Mouse (Mus musculus): Measurements from ENCODE around the gene Bhlha9. TPM values are rescaled to one million over a fixed set of nuclear protein-coding genes. Genes with fewer than 3 reads are reported as not detected.

Bhlha9 gene
- polyA plus RNA-seq, 1 experiment from 2014 or later = not detected

- H3K36me3 ChIP-seq (ENCODE audit: insufficient read depth, low read length) = no peaks in the 10 kb centered on the region
- no peak for ATAC-seq
- WGBS = 36% methylated on average over 4 of the region's 4 CpGs
- H3K9me3 ChIP-seq (ENCODE audit: low read length) = no peaks in the 10 kb centered on the region
- no peak overlapping the region for H3K9ac ChIP-seq (replicated peaks; ENCODE audit: low read depth)
- no peak for DNase-seq (ENCODE audit: low spot score)
- TF ChIP-seq EP300 (IDR thresholded peaks at IDR 0.05) (no peak), CTCF (IDR thresholded peaks at IDR 0.05) (no peak)
- H3K4me3 ChIP-seq (ENCODE audit: low read depth, low read length) = no peak overlapping the region
- no peak overlapping the region for H3K27ac ChIP-seq (ENCODE audit: low read length)
- H3K4me1 ChIP-seq (ENCODE audit: insufficient read depth, low read depth, low read length) = no peaks in the 10 kb centered on the region
- H3K27me3 ChIP-seq (replicated peaks; ENCODE audit: insufficient read depth, low read length) = no peaks in the 10 kb centered on the region
- H3K4me2 ChIP-seq (replicated peaks; ENCODE audit: low read depth, low read length) = no peak overlapping the region
These were observed 14.8 kb upstream of the Bhlha9 start for GRCm38 (mm10) chr11:76657450-76657970.

- no peak for ATAC-seq
- Histone ChIP-seq H3K27me3 (replicated peaks; ENCODE audit: insufficient read depth, low read length) (no peaks in the 10 kb centered on the region), H3K4me2 (replicated peaks; ENCODE audit: low read depth, low read length) (no peak overlapping the region), H3K27ac (ENCODE audit: low read length) (no peak overlapping the region), H3K9me3 (ENCODE audit: low read length) (no peaks in the 10 kb centered on the region), H3K4me3 (ENCODE audit: low read depth, low read length) (no peak overlapping the region), H3K9ac (replicated peaks; ENCODE audit: low read depth) (no peak overlapping the region), H3K4me1 (ENCODE audit: insufficient read depth, low read depth, low read length) (no peaks in the 10 kb centered on the region), H3K36me3 (ENCODE audit: insufficient read depth, low read length) (no peaks in the 10 kb centered on the region)
- 55% methylated on average over 14 of the region's 14 CpGs for WGBS
- DNase-seq (ENCODE audit: low spot score) = no peak
- TF ChIP-seq CTCF (IDR thresholded peaks at IDR 0.05) = no peak
- TF ChIP-seq EP300 (IDR thresholded peaks at IDR 0.05) = no peak
These were observed 12.9 kb upstream of the Bhlha9 start for GRCm38 (mm10) chr11:76659138-76659930.

DNA sequence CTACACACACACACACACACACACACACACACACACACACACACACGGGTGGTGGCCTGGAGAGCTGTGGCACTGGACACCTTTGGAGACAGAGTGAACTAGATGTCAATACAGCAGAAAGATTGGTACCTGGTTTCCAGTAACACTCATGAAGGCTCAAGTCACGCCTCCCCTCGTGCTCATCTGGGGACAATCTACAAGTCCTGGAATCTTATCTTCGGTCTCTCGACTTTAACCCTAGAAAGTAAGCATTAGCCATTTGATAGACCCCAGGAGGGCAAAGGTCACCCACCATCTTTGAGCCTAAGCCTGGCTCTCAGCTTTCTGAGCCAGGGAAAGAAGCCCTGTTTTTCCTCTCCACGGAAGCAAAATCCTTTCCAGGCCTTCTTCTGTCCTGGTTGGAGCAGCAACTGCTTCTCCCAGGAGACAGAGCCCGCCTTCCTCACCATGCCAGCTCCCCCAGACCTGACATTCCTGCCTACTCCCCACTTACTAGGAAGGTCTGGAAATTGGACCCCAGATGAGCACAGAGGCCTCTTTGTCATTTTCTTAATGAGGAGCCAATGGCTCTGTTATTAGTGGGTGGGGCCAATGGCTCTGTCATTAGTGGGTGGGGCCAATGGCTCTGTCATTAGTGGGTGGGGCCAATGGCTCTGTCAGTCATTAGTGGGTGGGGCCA is 10.3 kb upstream of the Bhlha9 start:
- Histone ChIP-seq H3K27ac (ENCODE audit: low read length) (no peak overlapping the region), H3K4me3 (ENCODE audit: low read depth, low read length) (no peak overlapping the region), H3K9ac (replicated peaks; ENCODE audit: low read depth) (no peak overlapping the region), H3K4me1 (ENCODE audit: insufficient read depth, low read depth, low read length) (peaks cover 4% of the 10 kb centered on the region), H3K36me3 (ENCODE audit: insufficient read depth, low read length) (no peaks in the 10 kb centered on the region), H3K4me2 (replicated peaks; ENCODE audit: low read depth, low read length) (no peak overlapping the region), H3K27me3 (replicated peaks; ENCODE audit: insufficient read depth, low read length) (peaks cover 19% of the 10 kb centered on the region; the same call in 1 of the 2 replicates), H3K9me3 (ENCODE audit: low read length) (no peaks in the 10 kb centered on the region)
- WGBS = 50% methylated on average over 6 of the region's 7 CpGs
- no peak for TF ChIP-seq CTCF (IDR thresholded peaks at IDR 0.05)
- no peak for TF ChIP-seq EP300 (IDR thresholded peaks at IDR 0.05)
- DNase-seq (ENCODE audit: low spot score) = no peak
- no peak for ATAC-seq

- H3K4me1 ChIP-seq (ENCODE audit: insufficient read depth, low read depth, low read length) = peaks cover 4% of the 10 kb centered on the region
- no peaks in the 10 kb centered on the region for H3K36me3 ChIP-seq (ENCODE audit: insufficient read depth, low read length)
- no peaks in the 10 kb centered on the region for H3K9me3 ChIP-seq (ENCODE audit: low read length)
- ATAC-seq (no peak), DNase-seq (ENCODE audit: low spot score) (no peak)
- H3K27me3 ChIP-seq (replicated peaks; ENCODE audit: insufficient read depth, low read length) = peaks cover 25% of the 10 kb centered on the region
- H3K27ac ChIP-seq (ENCODE audit: low read length) = no peak overlapping the region
- H3K4me2 ChIP-seq (replicated peaks; ENCODE audit: low read depth, low read length) = peak overlapping the region; percentile 39
- no peak overlapping the region for H3K9ac ChIP-seq (replicated peaks; ENCODE audit: low read depth)
- TF ChIP-seq EP300 (IDR thresholded peaks at IDR 0.05) = no peak
- TF ChIP-seq CTCF (IDR thresholded peaks at IDR 0.05) = no peak
- WGBS = 10% methylated on average over 34 of the region's 35 CpGs
- no peak overlapping the region; the same call in 1 of the 2 replicates for H3K4me3 ChIP-seq (ENCODE audit: low read depth, low read length)
These were observed 6.1 kb upstream of the Bhlha9 start for GRCm38 (mm10) chr11:76666002-76666649.

- H3K4me1 ChIP-seq (ENCODE audit: insufficient read depth, low read depth, low read length) = peaks cover 4% of the 10 kb centered on the region
- H3K36me3 ChIP-seq (ENCODE audit: insufficient read depth, low read length) = no peaks in the 10 kb centered on the region
- TF ChIP-seq EP300 (IDR thresholded peaks at IDR 0.05) (no peak), CTCF (IDR thresholded peaks at IDR 0.05) (no peak)
- no peak overlapping the region for H3K4me3 ChIP-seq (ENCODE audit: low read depth, low read length)
- DNase-seq (ENCODE audit: low spot score) = no peak
- ATAC-seq = no peak
- H3K27me3 ChIP-seq (replicated peaks; ENCODE audit: insufficient read depth, low read length) = peaks cover 36% of the 10 kb centered on the region
- H3K9ac ChIP-seq (replicated peaks; ENCODE audit: low read depth) = no peak overlapping the region
- no peaks in the 10 kb centered on the region for H3K9me3 ChIP-seq (ENCODE audit: low read length)
- no peak overlapping the region for H3K27ac ChIP-seq (ENCODE audit: low read length)
- 39% methylated on average over 4 of the region's 4 CpGs for WGBS
- H3K4me2 ChIP-seq (replicated peaks; ENCODE audit: low read depth, low read length) = no peak overlapping the region
These were observed 4.5 kb upstream of the Bhlha9 start for GRCm38 (mm10) chr11:76667807-76668206.
